ENCODE assay signal across 29 mouse cellular contexts in the genomic region with DNA sequence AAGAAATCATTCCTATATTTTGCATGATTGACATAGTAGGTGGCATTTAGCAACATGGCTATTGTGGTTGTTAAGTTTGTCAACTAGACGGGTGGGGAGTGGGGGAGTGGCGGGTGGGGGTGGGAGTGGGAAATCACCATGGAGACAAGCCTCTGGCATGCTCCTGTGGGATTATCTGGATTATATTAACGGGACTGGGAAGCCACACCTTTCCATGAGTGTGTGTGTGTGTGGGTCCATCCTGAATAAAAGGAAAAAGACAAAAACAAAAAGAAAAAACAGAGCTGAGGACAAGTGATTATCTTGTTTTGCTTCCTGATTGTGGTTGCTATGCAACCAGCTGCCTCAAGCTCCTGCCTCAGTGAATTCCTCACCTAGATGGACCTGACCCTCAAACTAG. TPM values are rescaled to one million over a fixed set of nuclear protein-coding genes. Genes with fewer than 3 reads are reported as not detected.
DNase-seq lines count a peak whose midpoint lies in the region; ATAC-seq lines count a peak whose summit lies in the region.
"Had no signal": no experiment of that assay in that cellular context is flagged by ENCODE, and none has a peak within 500 bp of the region (broad histone marks: within the 10 kb centered on the region; RNA-seq: fewer than 3 reads in every experiment).

No protein-coding gene starts in this region.

- no peaks in the 10 kb centered on the region for H3K27me3 ChIP-seq in heart, embryonic 12.5 days (replicated peaks)
- no peaks in the 10 kb centered on the region for H3K27me3 ChIP-seq in hindbrain, embryonic 12.5 days
- no peaks in the 10 kb centered on the region for H3K27me3 ChIP-seq in hindbrain, embryonic 13.5 days
- no peaks in the 10 kb centered on the region for H3K27me3 ChIP-seq in midbrain, embryonic 12.5 days
- H3K27me3 ChIP-seq in midbrain, embryonic 13.5 days, result no peaks in the 10 kb centered on the region
- H3K27me3 ChIP-seq: CH12.LX; embryonic facial prominence, embryonic 12.5 days; embryonic facial prominence, embryonic 15.5 days; intestine, embryonic 15.5 days; Patski had no signal

- H3K4me3 ChIP-seq in heart, embryonic 12.5 days, result no peak overlapping the region
- H3K4me3 ChIP-seq in hindbrain, embryonic 12.5 days, result no peak overlapping the region
- no peak overlapping the region for H3K4me3 ChIP-seq in hindbrain, embryonic 13.5 days
- H3K4me3 ChIP-seq in midbrain, embryonic 12.5 days, result no peak overlapping the region
- H3K4me3 ChIP-seq in midbrain, embryonic 13.5 days (replicated peaks), result no peak overlapping the region
- H3K4me3 ChIP-seq: embryonic facial prominence, embryonic 12.5 days; embryonic facial prominence, embryonic 15.5 days; gastrocnemius, adult 2 months; heart, embryonic 10.5 days; intestine, embryonic 15.5 days had no signal

- 0 out of 2 replicates have a peak, but pooled peaks have one; percentile 51 for ATAC-seq in heart, embryonic 12.5 days (ENCODE audit: insufficient number of reproducible peaks, low FRiP score)
- 0 out of 2 replicates have a peak, but pooled peaks have one; percentile 44 for ATAC-seq in hindbrain, embryonic 12.5 days (ENCODE audit: low FRiP score)
- ATAC-seq in hindbrain, embryonic 13.5 days (ENCODE audit: low FRiP score), result no peak; the same call in 1 of the 2 replicates
- 0 out of 2 replicates have a peak, but pooled peaks have one; percentile 24 for ATAC-seq in midbrain, embryonic 12.5 days (ENCODE audit: low FRiP score, low read depth)
- ATAC-seq in midbrain, embryonic 13.5 days, result no peak
- ATAC-seq: forebrain, embryonic 14.5 days; forebrain, postnatal 0 days; hindbrain, embryonic 16.5 days; intestine, embryonic 15.5 days; Patski had no signal

- intact Hi-C loops in heart, postnatal 36 days (cut with DNase I), result no loop called here

- H3K36me3 ChIP-seq in heart, embryonic 12.5 days, result no peaks in the 10 kb centered on the region
- H3K36me3 ChIP-seq in hindbrain, embryonic 12.5 days, result no peaks in the 10 kb centered on the region
- no peaks in the 10 kb centered on the region for H3K36me3 ChIP-seq in hindbrain, embryonic 13.5 days
- no peaks in the 10 kb centered on the region for H3K36me3 ChIP-seq in midbrain, embryonic 12.5 days
- no peaks in the 10 kb centered on the region for H3K36me3 ChIP-seq in midbrain, embryonic 13.5 days
- H3K36me3 ChIP-seq: embryonic facial prominence, embryonic 12.5 days; embryonic facial prominence, embryonic 15.5 days; G1E; heart, embryonic 10.5 days; intestine, embryonic 15.5 days had no signal

- no peak overlapping the region for H3K9ac ChIP-seq in heart, embryonic 12.5 days
- H3K9ac ChIP-seq in hindbrain, embryonic 12.5 days, result no peak overlapping the region
- no peak overlapping the region for H3K9ac ChIP-seq in hindbrain, embryonic 13.5 days
- H3K9ac ChIP-seq in midbrain, embryonic 12.5 days (replicated peaks), result no peak overlapping the region
- no peak overlapping the region for H3K9ac ChIP-seq in midbrain, embryonic 13.5 days (replicated peaks)
- H3K9ac ChIP-seq: embryonic facial prominence, embryonic 12.5 days; embryonic facial prominence, embryonic 15.5 days; forebrain, postnatal 0 days; intestine, embryonic 15.5 days had no signal

- H3K4me1 ChIP-seq in heart, embryonic 12.5 days (replicated peaks), result peaks cover 5% of the 10 kb centered on the region; the same call in 1 of the 2 replicates
- H3K4me1 ChIP-seq in hindbrain, embryonic 12.5 days, result 0 out of 2 replicates have a peak, but pooled peaks cover 2% of the 10 kb centered on the region
- H3K4me1 ChIP-seq in hindbrain, embryonic 13.5 days (replicated peaks), result no peaks in the 10 kb centered on the region
- H3K4me1 ChIP-seq in midbrain, embryonic 12.5 days, result no peaks in the 10 kb centered on the region
- H3K4me1 ChIP-seq in midbrain, embryonic 13.5 days (replicated peaks), result no peaks in the 10 kb centered on the region
- H3K4me1 ChIP-seq: embryonic facial prominence, embryonic 12.5 days; embryonic facial prominence, embryonic 15.5 days; intestine, embryonic 15.5 days had no signal

- H3K4me2 ChIP-seq in heart, embryonic 12.5 days, result no peak overlapping the region
- H3K4me2 ChIP-seq in hindbrain, embryonic 12.5 days (replicated peaks), result no peak overlapping the region
- H3K4me2 ChIP-seq in hindbrain, embryonic 13.5 days, result no peak overlapping the region
- H3K4me2 ChIP-seq in midbrain, embryonic 12.5 days (replicated peaks), result no peak overlapping the region
- no peak overlapping the region for H3K4me2 ChIP-seq in midbrain, embryonic 13.5 days (replicated peaks)
- H3K4me2 ChIP-seq: embryonic facial prominence, embryonic 12.5 days; embryonic facial prominence, embryonic 15.5 days; intestine, embryonic 15.5 days had no signal

- WGBS in heart, embryonic 12.5 days, result 38% methylated on average over 3 of the region's 3 CpGs
- 31% methylated on average over 3 of the region's 3 CpGs for WGBS in hindbrain, embryonic 12.5 days
- 37% methylated on average over 3 of the region's 3 CpGs for WGBS in hindbrain, embryonic 13.5 days
- 29% methylated on average over 3 of the region's 3 CpGs for WGBS in midbrain, embryonic 12.5 days
- 26% methylated on average over 3 of the region's 3 CpGs for WGBS in midbrain, embryonic 13.5 days

- H3K9me3 ChIP-seq in heart, embryonic 12.5 days (replicated peaks), result no peaks in the 10 kb centered on the region
- no peaks in the 10 kb centered on the region for H3K9me3 ChIP-seq in hindbrain, embryonic 12.5 days (replicated peaks)
- no peaks in the 10 kb centered on the region for H3K9me3 ChIP-seq in hindbrain, embryonic 13.5 days
- no peaks in the 10 kb centered on the region for H3K9me3 ChIP-seq in midbrain, embryonic 12.5 days
- no peaks in the 10 kb centered on the region for H3K9me3 ChIP-seq in midbrain, embryonic 13.5 days
- H3K9me3 ChIP-seq: embryonic facial prominence, embryonic 12.5 days; embryonic facial prominence, embryonic 15.5 days; G1E; heart, embryonic 10.5 days; intestine, embryonic 15.5 days had no signal

- no peak overlapping the region for H3K27ac ChIP-seq in heart, embryonic 12.5 days (ENCODE audit: poor library complexity, severe bottlenecking)
- no peak overlapping the region for H3K27ac ChIP-seq in hindbrain, embryonic 12.5 days
- H3K27ac ChIP-seq in hindbrain, embryonic 13.5 days, result no peak overlapping the region
- H3K27ac ChIP-seq in midbrain, embryonic 12.5 days (replicated peaks), result no peak overlapping the region
- no peak overlapping the region for H3K27ac ChIP-seq in midbrain, embryonic 13.5 days
- H3K27ac ChIP-seq: embryonic facial prominence, embryonic 12.5 days; embryonic facial prominence, embryonic 15.5 days; gastrocnemius, adult 2 months; heart, embryonic 10.5 days; intestine, embryonic 15.5 days had no signal

- DNase-seq in heart, postnatal 36 days, result no peak
- peak; percentile 26 for DNase-seq in retina, postnatal 1 day
- no peak for DNase-seq in retina, embryonic 14.5 days (ENCODE audit: low spot score)
- DNase-seq: adrenal gland, adult 2 months; adrenal gland, postnatal 14 days; B cell, adult 2 months; cerebellum, adult 11 months; cerebellum, adult 2 months; cerebellum, adult 9-11 months; cerebellum, postnatal 25 days; forebrain, postnatal 0 days; gastrocnemius, adult 2 months; gastrocnemius, postnatal 14 days; heart, adult 18-20 months; heart, postnatal 4 days had no signal

RNA-seq across cellular contexts. Expression of gene Myo6, which starts 20.9 kb away (rescaled TPM):
- polyA plus RNA-seq in heart, embryonic 12.5 days (2016; fragmentation: Nextera tagmentation; extraction: Ambion mirVana), result 14.6 and 14.8 TPM in 2 replicates
- 10 to 100 TPM; 12.3 to 14.2 TPM for total RNA-seq in heart, postnatal 36 days (2021)
- 16.1 and 19.6 TPM in 2 replicates for polyA plus RNA-seq in hindbrain, embryonic 12.5 days (2016; fragmentation: Nextera tagmentation; extraction: Ambion mirVana)
- polyA plus RNA-seq in hindbrain, embryonic 13.5 days (2015; fragmentation: Nextera tagmentation; extraction: Ambion mirVana), result 19.1 and 19.7 TPM in 2 replicates
- polyA plus RNA-seq in midbrain, embryonic 12.5 days (2016; fragmentation: Nextera tagmentation; extraction: Ambion mirVana), result 11.8 and 15.1 TPM in 2 replicates
- 15.4 and 17.1 TPM in 2 replicates for polyA plus RNA-seq in midbrain, embryonic 13.5 days (2015; fragmentation: Nextera tagmentation; extraction: Ambion mirVana)

Comparison
In these comparisons a context has a peak if more than half of its experiments do, and no peak if none do; other contexts are left out.
1. ATAC-seq: peak in heart, embryonic 12.5 days (single experiment), hindbrain, embryonic 12.5 days (single experiment) and midbrain, embryonic 12.5 days (single experiment); none in hindbrain, embryonic 13.5 days (single experiment) and midbrain, embryonic 13.5 days (single experiment).